Mouse (Mus musculus) hindbrain, embryonic 14.5 days (tissue): ENCODE data around the gene Traf7. TPM values are rescaled to one million over a fixed set of nuclear protein-coding genes. Genes with fewer than 3 reads are reported as not detected.

Experiments
- ATAC-seq: fragments of 200-750 bp; cut with Nextera tagmentation; 2 replicates; pipeline ENCODE4 v1.8.0; 2017; ENCODE audit warnings: moderate number of reproducible peaks, mild to moderate bottlenecking, moderate TSS enrichment, moderate library complexity; ENCODE audit not compliant: low FRiP score
- DNase-seq: peaks from one replicate; pipeline ENCODE4 v3.0.0-alpha.2; 2015; ENCODE audit warnings: low spot score
- H3K27ac ChIP-seq: fragments of 300-500 bp; sonication (generic); 2 replicates; pipeline ENCODE4 v1.5.1; 2014; ENCODE audit warnings: mild to moderate bottlenecking, moderate library complexity
- H3K27me3 ChIP-seq: fragments of 300-500 bp; sonication (generic); 2 replicates; pipeline ENCODE4 v1.6.1; 2014; ENCODE audit warnings: mild to moderate bottlenecking, low read length, mixed read lengths; ENCODE audit not compliant: control insufficient read depth, insufficient read depth
- H3K36me3 ChIP-seq: fragments of 300-500 bp; sonication (generic); replicated peaks from 2 replicates; pipeline ENCODE4 v1.6.1; 2014; ENCODE audit not compliant: control insufficient read depth, insufficient read depth
- H3K4me1 ChIP-seq: fragments of 300-500 bp; sonication (generic); replicated peaks from 2 replicates; pipeline ENCODE4 v1.6.1; 2014; ENCODE audit warnings: antibody characterized with exemption, low read length, mixed read lengths; ENCODE audit not compliant: control insufficient read depth, insufficient read depth
- H3K4me2 ChIP-seq: fragments of 300-500 bp; sonication (generic); replicated peaks from 2 replicates; pipeline ENCODE4 v1.6.1; 2014; ENCODE audit warnings: mild to moderate bottlenecking, moderate library complexity
- H3K4me3 ChIP-seq: fragments of 300-500 bp; sonication (generic); replicated peaks from 2 replicates; pipeline ENCODE4 v1.5.1; 2014; ENCODE audit warnings: mild to moderate bottlenecking, low read length
- H3K9ac ChIP-seq: fragments of 300-500 bp; sonication (generic); 2 replicates; pipeline ENCODE4 v1.6.1; 2014
- H3K9me3 ChIP-seq: fragments of 300-500 bp; sonication (generic); 2 replicates; pipeline ENCODE4 v1.6.1; 2016; ENCODE audit warnings: low read length; ENCODE audit not compliant: control insufficient read depth
- WGBS: fragments of 180-500 bp; shearing (Covaris S2); extraction: QIAGEN DNeasy Blood & Tissue Kit; methylation state at CpG from one replicate; pipeline ENCODE4 v1.1.7; 2014; 5-methylcytosine and 5-hydroxymethylcytosine counted together
- polyA plus RNA-seq: library from polyadenylated mRNA; unstranded; fragments of >200 nt; fragmentation: Nextera tagmentation; extraction: Ambion mirVana; gene quantifications from 2 replicates; pipeline ENCODE4 v1.2.1, GENCODE M21; 2014

Traf7 gene
- polyA plus RNA-seq, 1 experiment from 2014 or later: 75.0 TPM

DNA sequence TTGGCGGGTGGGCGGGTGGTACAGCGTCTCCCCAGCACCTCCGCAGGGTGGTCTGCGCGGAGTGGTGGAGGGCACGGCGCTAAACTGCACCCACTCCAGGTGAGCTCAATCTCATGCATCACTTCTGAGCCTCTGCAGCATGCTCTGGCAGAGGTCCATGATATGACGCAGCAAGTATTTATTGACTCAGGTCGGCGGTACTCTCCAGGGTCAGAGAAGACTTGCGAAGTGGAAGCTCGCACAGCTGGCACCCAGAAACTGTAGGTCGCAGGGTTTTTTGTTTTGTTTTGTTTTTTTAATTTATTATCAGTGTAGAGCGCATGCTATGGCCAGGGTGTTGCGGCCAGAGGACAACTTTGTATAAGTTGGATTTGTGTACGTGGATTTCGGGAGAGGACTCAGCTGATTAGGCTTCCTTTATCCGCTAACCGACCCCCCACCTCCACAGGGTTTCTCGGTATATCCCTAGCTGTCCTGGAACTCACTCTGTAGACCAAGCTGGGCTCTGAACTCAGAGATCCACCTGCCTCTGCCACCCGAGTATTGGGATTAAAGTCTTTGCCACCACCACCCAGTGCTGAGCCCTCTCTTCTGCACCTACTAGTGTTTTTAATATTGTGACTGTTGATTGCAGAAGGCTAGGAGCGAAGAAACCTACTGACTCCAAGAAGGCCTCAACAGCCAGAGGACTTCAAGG lies 21.3 kb upstream of the Traf7 start:
- WGBS: 7% methylated on average over 23 of the region's 23 CpGs
- ATAC-seq (no peak), DNase-seq (no peak)
- peaks cover 7% of the 10 kb centered on the region for H3K27me3 ChIP-seq
- no peaks in the 10 kb centered on the region for H3K9me3 ChIP-seq
- peak overlapping the region; percentile 83 for H3K4me3 ChIP-seq
- H3K27ac ChIP-seq: peak overlapping the region; percentile 33; the same call in 1 of the 2 replicates
- peak overlapping the region; percentile 70 for H3K4me2 ChIP-seq
- H3K9ac ChIP-seq: 0 out of 2 replicates have a peak overlapping the region, but pooled peaks have one; percentile 1
- H3K36me3 ChIP-seq: 0 out of 2 replicates have a peak, but pooled peaks cover 4% of the 10 kb centered on the region
- H3K4me1 ChIP-seq: peaks cover 25% of the 10 kb centered on the region

DNA sequence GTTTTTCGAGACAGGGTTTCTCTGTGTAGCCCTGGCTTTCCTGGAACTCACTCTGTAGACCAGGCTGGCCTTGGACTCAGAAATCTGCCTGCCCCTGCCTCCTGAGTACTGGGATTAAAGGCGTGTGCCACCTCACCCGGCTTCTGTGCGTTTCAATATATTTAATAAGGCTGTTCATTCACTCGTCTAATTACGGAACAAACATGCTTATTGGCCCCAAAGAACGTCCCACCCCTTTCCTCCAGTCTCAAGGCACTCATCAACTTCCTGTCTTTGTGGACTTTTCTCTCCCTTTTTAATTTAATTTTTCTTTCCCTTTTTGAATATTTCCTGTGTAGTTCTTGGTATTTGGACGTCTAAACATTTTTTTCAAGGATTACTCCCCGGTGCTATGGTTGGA lies 20.7 kb upstream of the Traf7 start:
- H3K9me3 ChIP-seq: no peaks in the 10 kb centered on the region
- ATAC-seq (no peak), DNase-seq (no peak)
- H3K4me2 ChIP-seq: peak overlapping the region; percentile 70
- peaks cover 7% of the 10 kb centered on the region for H3K27me3 ChIP-seq
- peaks cover 25% of the 10 kb centered on the region for H3K4me1 ChIP-seq
- no peak overlapping the region for H3K9ac ChIP-seq
- 35% methylated on average over 9 of the region's 9 CpGs for WGBS
- no peak overlapping the region; the same call in 1 of the 2 replicates for H3K4me3 ChIP-seq
- H3K27ac ChIP-seq: no peak overlapping the region
- 0 out of 2 replicates have a peak, but pooled peaks cover 4% of the 10 kb centered on the region for H3K36me3 ChIP-seq

DNA sequence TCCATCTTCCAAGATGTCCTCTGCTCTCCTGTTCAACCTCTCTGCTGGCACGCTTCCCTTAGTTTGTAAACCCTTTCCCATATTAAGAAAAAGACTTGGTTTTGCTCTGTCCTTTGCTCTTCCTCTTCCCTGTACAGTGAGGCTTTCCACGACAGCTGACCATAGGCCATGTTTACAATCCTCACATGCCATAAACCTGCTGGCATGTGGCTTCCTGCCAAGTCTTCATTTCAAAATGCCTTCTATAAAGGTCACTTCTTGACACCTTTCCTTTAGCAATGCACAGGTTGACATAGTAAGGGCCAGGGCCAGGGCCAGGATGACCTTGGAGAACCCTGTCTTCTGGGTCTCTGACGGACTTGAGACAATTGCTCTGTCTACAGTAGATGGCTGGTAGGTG lies 18.5 kb upstream of the Traf7 start:
- WGBS: 89% methylated on average over 3 of the region's 3 CpGs
- H3K9me3 ChIP-seq: no peaks in the 10 kb centered on the region
- no peaks in the 10 kb centered on the region for H3K36me3 ChIP-seq
- ATAC-seq: no peak
- peaks cover 7% of the 10 kb centered on the region for H3K27me3 ChIP-seq
- H3K4me2 ChIP-seq: no peak overlapping the region
- H3K4me3 ChIP-seq: no peak overlapping the region
- H3K27ac ChIP-seq: no peak overlapping the region
- H3K4me1 ChIP-seq: peaks cover 11% of the 10 kb centered on the region
- no peak overlapping the region for H3K9ac ChIP-seq
- DNase-seq: no peak

DNA sequence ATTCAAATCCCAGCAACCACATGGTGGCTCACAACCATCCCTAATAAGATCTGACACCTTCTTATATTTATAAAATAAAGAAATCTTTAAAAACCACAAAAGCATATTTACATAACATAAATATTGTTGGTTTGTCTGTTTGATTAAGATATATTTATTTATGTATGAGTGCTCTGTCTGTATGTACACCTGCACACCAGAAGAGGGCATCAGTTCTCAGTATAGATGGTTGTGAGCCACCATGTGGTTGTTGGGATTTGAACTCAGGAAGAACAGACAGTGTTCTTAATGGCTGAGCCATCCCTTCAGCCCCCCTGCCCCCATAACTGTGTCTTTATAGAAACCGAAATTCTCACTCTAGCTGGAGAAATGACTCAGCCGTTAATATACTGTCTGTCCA lies 17.5 kb upstream of the Traf7 start:
- H3K9me3 ChIP-seq: no peaks in the 10 kb centered on the region
- no peak overlapping the region for H3K4me3 ChIP-seq
- peaks cover 7% of the 10 kb centered on the region for H3K27me3 ChIP-seq
- ATAC-seq: no peak
- DNase-seq: no peak
- H3K4me1 ChIP-seq: peaks cover 7% of the 10 kb centered on the region; the same call in 1 of the 2 replicates
- no peak overlapping the region for H3K27ac ChIP-seq
- H3K4me2 ChIP-seq: no peak overlapping the region
- H3K9ac ChIP-seq: no peak overlapping the region
- WGBS: 89% methylated on average over 2 of the region's 2 CpGs
- H3K36me3 ChIP-seq: no peaks in the 10 kb centered on the region

DNA sequence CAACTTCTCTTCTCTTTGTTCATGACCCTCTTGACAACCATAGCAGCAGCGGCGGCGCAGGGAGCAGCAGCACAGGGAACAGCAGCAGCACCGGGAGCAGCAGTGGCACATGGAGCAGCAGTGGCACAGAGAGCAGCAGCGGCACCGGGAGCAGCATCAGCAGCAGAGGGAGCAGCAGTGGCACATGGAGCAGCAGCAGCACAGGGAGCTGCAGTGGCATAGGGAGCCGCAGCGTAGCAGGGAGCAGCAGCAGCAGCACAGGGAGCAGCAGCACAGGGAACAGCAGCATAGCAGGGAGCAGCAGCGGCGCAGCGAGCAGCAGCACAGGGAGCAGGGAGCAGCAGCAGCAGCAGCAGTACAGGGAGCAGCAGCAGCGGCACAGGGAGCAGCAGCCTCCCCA lies 16.9 kb upstream of the Traf7 start:
- no peak overlapping the region for H3K27ac ChIP-seq
- peaks cover 7% of the 10 kb centered on the region; the same call in 1 of the 2 replicates for H3K4me1 ChIP-seq
- H3K9ac ChIP-seq: peak overlapping the region; percentile 34; the same call in 1 of the 2 replicates
- H3K9me3 ChIP-seq: no peaks in the 10 kb centered on the region
- no peak for DNase-seq
- H3K4me3 ChIP-seq: no peak overlapping the region
- no peak for ATAC-seq
- H3K36me3 ChIP-seq: no peaks in the 10 kb centered on the region
- 15% methylated on average over 12 of the region's 12 CpGs for WGBS
- peaks cover 7% of the 10 kb centered on the region for H3K27me3 ChIP-seq
- no peak overlapping the region; the same call in 1 of the 2 replicates for H3K4me2 ChIP-seq

DNA sequence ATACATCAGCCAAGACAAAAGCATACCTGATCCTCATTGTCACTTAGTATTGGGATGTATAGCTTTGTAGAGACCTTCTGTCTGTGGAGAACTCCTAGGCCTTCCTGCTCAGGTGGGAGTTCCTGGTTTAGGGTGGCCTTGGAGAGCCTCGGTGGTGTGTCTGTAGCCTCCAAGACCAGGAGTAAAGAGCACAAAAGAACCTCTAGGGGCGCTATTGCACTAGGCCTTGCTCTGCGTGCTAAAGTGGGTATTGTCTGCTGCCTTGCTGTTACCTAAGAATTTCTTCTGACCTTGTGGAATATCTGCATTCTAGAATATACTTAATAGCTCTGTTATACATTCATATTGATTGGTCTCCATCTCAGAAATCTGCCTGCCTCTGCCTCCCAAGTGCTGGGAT lies 12.6 kb upstream of the Traf7 start:
- Histone ChIP-seq H3K9me3 (no peaks in the 10 kb centered on the region), H3K4me3 (no peak overlapping the region), H3K9ac (no peak overlapping the region), H3K36me3 (no peaks in the 10 kb centered on the region), H3K4me1 (no peaks in the 10 kb centered on the region; the same call in 1 of the 2 replicates), H3K27me3 (no peaks in the 10 kb centered on the region), H3K4me2 (no peak overlapping the region), H3K27ac (no peak overlapping the region)
- WGBS: 4% methylated on average over 3 of the region's 3 CpGs
- peak; percentile 53 for DNase-seq
- no peak for ATAC-seq

DNA sequence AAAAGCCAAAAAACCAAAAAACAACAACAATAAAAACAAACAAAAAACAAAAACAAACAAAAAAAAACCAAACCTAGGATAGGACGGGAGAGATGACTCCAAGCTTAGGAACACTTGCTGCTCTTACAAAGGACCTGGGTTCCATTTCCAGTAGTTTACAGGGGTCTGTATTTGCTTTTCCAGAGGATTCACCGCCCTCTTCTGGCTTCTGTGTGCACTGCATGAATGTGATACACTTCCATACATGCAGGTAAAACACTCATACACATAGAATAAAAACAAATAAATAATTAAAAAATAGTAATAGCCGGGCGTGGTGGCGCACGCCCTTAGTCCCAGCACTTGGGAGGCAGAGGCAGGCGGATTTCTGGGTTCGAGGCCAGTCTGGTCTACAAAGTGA lies 11.2 kb upstream of the Traf7 start:
- Histone ChIP-seq H3K4me2 (no peak overlapping the region), H3K4me1 (no peaks in the 10 kb centered on the region; the same call in 1 of the 2 replicates), H3K4me3 (no peak overlapping the region), H3K36me3 (no peaks in the 10 kb centered on the region), H3K27ac (no peak overlapping the region), H3K9ac (no peak overlapping the region), H3K27me3 (no peaks in the 10 kb centered on the region), H3K9me3 (no peaks in the 10 kb centered on the region)
- ATAC-seq: no peak
- peak; percentile 67 for DNase-seq
- 69% methylated on average over 8 of the region's 8 CpGs for WGBS

DNA sequence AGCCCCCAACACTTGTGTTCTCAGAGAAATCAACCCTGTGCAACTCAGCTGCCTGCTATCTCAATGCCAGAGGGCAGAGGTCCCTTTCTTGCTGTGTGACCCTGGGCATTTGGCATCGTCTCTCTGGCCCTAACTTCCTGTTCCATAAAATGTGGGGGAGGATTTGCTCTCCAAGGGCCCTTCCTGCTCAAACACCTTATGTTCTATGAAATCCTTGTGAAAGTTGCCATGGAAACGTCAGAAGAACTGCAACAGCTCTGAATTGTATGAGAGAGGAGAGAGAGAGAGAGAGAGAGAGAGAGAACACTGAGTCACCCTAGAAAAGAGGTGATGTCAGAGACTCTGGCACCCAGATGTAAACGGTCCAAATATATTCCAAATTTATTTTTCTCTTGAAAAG lies 9.8 kb upstream of the Traf7 start:
- no peaks in the 10 kb centered on the region for H3K36me3 ChIP-seq
- H3K4me1 ChIP-seq: peaks cover 11% of the 10 kb centered on the region
- WGBS: 30% methylated on average over 3 of the region's 3 CpGs
- H3K9me3 ChIP-seq: no peaks in the 10 kb centered on the region
- H3K9ac ChIP-seq: no peak overlapping the region
- H3K27me3 ChIP-seq: no peaks in the 10 kb centered on the region
- H3K4me2 ChIP-seq: no peak overlapping the region
- DNase-seq: no peak
- no peak overlapping the region for H3K4me3 ChIP-seq
- peak overlapping the region; percentile 47; the same call in 1 of the 2 replicates for H3K27ac ChIP-seq
- no peak for ATAC-seq

DNA sequence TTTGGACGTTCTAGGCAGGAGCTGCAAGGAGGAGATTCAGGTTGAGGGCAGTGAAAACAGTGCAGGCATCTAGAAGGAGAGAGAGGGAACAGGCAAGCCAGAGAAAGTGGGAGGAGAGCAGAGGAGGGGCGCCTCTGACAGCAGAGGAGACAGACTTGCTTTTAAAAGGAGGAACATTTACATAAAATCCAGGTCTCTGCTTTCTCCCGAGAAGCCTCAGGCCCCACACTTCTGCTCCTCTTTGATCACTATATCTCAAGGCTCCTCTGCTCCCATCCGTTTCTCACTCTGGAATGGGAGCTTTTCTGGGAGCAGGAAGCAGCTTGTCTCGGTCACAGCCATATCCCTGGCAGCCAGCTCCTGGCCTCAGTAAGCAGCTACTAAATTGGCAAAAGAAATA lies 7.6 kb upstream of the Traf7 start:
- DNase-seq (no peak), ATAC-seq (no peak)
- H3K27me3 ChIP-seq: no peaks in the 10 kb centered on the region
- H3K36me3 ChIP-seq: peaks cover 6% of the 10 kb centered on the region
- no peak overlapping the region for H3K9ac ChIP-seq
- 55% methylated on average over 5 of the region's 5 CpGs for WGBS
- no peak overlapping the region for H3K4me2 ChIP-seq
- no peaks in the 10 kb centered on the region for H3K9me3 ChIP-seq
- H3K4me3 ChIP-seq: no peak overlapping the region
- H3K4me1 ChIP-seq: peaks cover 20% of the 10 kb centered on the region
- H3K27ac ChIP-seq: no peak overlapping the region
